Mouse (Mus musculus) kidney, adult 2 months (tissue): ENCODE data around the gene Uvrag. TPM values are rescaled to one million over a fixed set of nuclear protein-coding genes. Genes with fewer than 3 reads are reported as not detected.

Experiments
- DNase-seq: peaks from one replicate; pipeline ENCODE4 v3.0.0; 2021
- H3K27ac ChIP-seq: fragments of 200-500 bp; 2 replicates; pipeline ENCODE4 v1.5.1; 2012; ENCODE audit warnings: low read depth, low read length, control low read depth, inconsistent platforms; ENCODE audit not compliant: insufficient read depth
- H3K27me3 ChIP-seq: fragments of 200-500 bp; replicated peaks from 2 replicates; pipeline ENCODE4 v1.6.1; 2012; ENCODE audit warnings: mild to moderate bottlenecking, moderate library complexity, low read length, inconsistent platforms; ENCODE audit not compliant: control insufficient read depth, insufficient read depth
- H3K36me3 ChIP-seq: fragments of 200-500 bp; 2 replicates; pipeline ENCODE4 v1.6.1; 2012; ENCODE audit warnings: mild to moderate bottlenecking, moderate library complexity, low read length, inconsistent platforms; ENCODE audit not compliant: control insufficient read depth, insufficient read depth
- H3K4me1 ChIP-seq: fragments of 200-500 bp; 2 replicates; pipeline ENCODE4 v1.6.1; 2011; ENCODE audit warnings: low read length; ENCODE audit not compliant: control insufficient read depth, insufficient read depth
- H3K4me3 ChIP-seq: fragments of 200-500 bp; 2 replicates; pipeline ENCODE4 v1.5.1; 2011; ENCODE audit warnings: mild to moderate bottlenecking, low read depth, low read length, control low read depth; ENCODE audit not compliant: insufficient read depth
- CTCF ChIP-seq: fragments of 200-500 bp; conservative IDR thresholded peaks from 2 replicates; pipeline ENCODE4 v1.5.1; 2011; ENCODE audit warnings: low read depth, mild to moderate bottlenecking, control low read depth, low read length, moderate library complexity, mixed read lengths; ENCODE audit not compliant: insufficient read depth, insufficient read length
- POLR2A ChIP-seq: fragments of 200-500 bp; IDR thresholded peaks from one replicate; pipeline ENCODE4 v1.6.1; 2011; ENCODE audit warnings: low read depth, low read length, control low read depth
- WGBS: fragments of 180-500 bp; shearing (Covaris S2); methylation state at CpG from one replicate; pipeline ENCODE4 v1.1.7; 2018; 5-methylcytosine and 5-hydroxymethylcytosine counted together
- polyA plus RNA-seq: library from polyadenylated mRNA; depleted of rRNA; stranded (reverse); fragments of >200 nt; gene quantifications from 2 replicates; pipeline ENCODE4 v1.2.3, GENCODE M21; 2012

Gene Uvrag
- polyA plus RNA-seq, 1 experiment, result 8.0 TPM

GRCm38 (mm10) chr7:99086646-99087443 lies 54.1 kb downstream of the Uvrag start:
- Histone ChIP-seq H3K27me3 (no peaks in the 10 kb centered on the region), H3K4me1 (no peaks in the 10 kb centered on the region), H3K36me3 (no peaks in the 10 kb centered on the region), H3K27ac (no peak overlapping the region), H3K4me3 (no peak overlapping the region)
- DNase-seq, result no peak
- WGBS, result 79% methylated on average over 9 of the region's 9 CpGs
- TF ChIP-seq CTCF, result no peak
- TF ChIP-seq POLR2A, result no peak

GRCm38 (mm10) chr7:99085249-99085648 lies 55.7 kb downstream of the Uvrag start:
- DNase-seq, result peak; percentile 39
- H3K27me3 ChIP-seq, result no peaks in the 10 kb centered on the region
- TF ChIP-seq POLR2A (no peak), CTCF (no peak)
- no peak overlapping the region for H3K4me3 ChIP-seq
- no peak overlapping the region for H3K27ac ChIP-seq
- WGBS, result 76% methylated on average over 3 of the region's 3 CpGs
- H3K4me1 ChIP-seq, result no peaks in the 10 kb centered on the region
- no peaks in the 10 kb centered on the region for H3K36me3 ChIP-seq

- no peaks in the 10 kb centered on the region for H3K36me3 ChIP-seq
- DNase-seq, result peak; percentile 55
- H3K27me3 ChIP-seq, result no peaks in the 10 kb centered on the region
- 31% methylated on average over 4 of the region's 4 CpGs for WGBS
- no peak overlapping the region for H3K27ac ChIP-seq
- H3K4me3 ChIP-seq, result no peak overlapping the region
- 0 out of 2 replicates have a peak, but pooled peaks have one; percentile 23 for TF ChIP-seq CTCF
- TF ChIP-seq POLR2A, result no peak
- H3K4me1 ChIP-seq, result peaks cover 4% of the 10 kb centered on the region; the same call in 1 of the 2 replicates
Observed at GRCm38 (mm10) chr7:99079522-99079921, 61.4 kb downstream of the Uvrag start.

- Histone ChIP-seq H3K27me3 (no peaks in the 10 kb centered on the region), H3K27ac (no peak overlapping the region), H3K36me3 (no peaks in the 10 kb centered on the region), H3K4me3 (no peak overlapping the region), H3K4me1 (peaks cover 4% of the 10 kb centered on the region; the same call in 1 of the 2 replicates)
- no peak for DNase-seq
- TF ChIP-seq CTCF, result no peak
- TF ChIP-seq POLR2A, result no peak
- 94% methylated on average over 6 of the region's 6 CpGs for WGBS
Observed at GRCm38 (mm10) chr7:99078805-99079204, 62.1 kb downstream of the Uvrag start.

- Histone ChIP-seq H3K27me3 (no peaks in the 10 kb centered on the region), H3K36me3 (no peaks in the 10 kb centered on the region), H3K4me1 (peaks cover 4% of the 10 kb centered on the region; the same call in 1 of the 2 replicates), H3K4me3 (no peak overlapping the region), H3K27ac (no peak overlapping the region)
- TF ChIP-seq POLR2A (no peak), CTCF (no peak)
- DNase-seq, result no peak
- 76% methylated on average over 8 of the region's 8 CpGs for WGBS
Observed at GRCm38 (mm10) chr7:99077234-99077633, 63.7 kb downstream of the Uvrag start.

- 61% methylated on average over 5 of the region's 5 CpGs for WGBS
Observed at GRCm38 (mm10) chr7:99075101-99075500, 65.8 kb downstream of the Uvrag start.

GRCm38 (mm10) chr7:99073734-99074372 lies 67.1 kb downstream of the Uvrag start:
- DNase-seq, result peak; percentile 42
- Histone ChIP-seq H3K4me1 (peaks cover 4% of the 10 kb centered on the region; the same call in 1 of the 2 replicates), H3K4me3 (no peak overlapping the region), H3K36me3 (no peaks in the 10 kb centered on the region), H3K27me3 (no peaks in the 10 kb centered on the region), H3K27ac (no peak overlapping the region)
- TF ChIP-seq CTCF (peak; percentile 65), POLR2A (no peak)
- WGBS, result 33% methylated on average over 7 of the region's 7 CpGs

More at GRCm38 (mm10) chr7:99075101-99075500, 65.8 kb downstream of the Uvrag start:
- Histone ChIP-seq H3K27ac (no peak overlapping the region), H3K36me3 (no peaks in the 10 kb centered on the region), H3K4me1 (peaks cover 4% of the 10 kb centered on the region; the same call in 1 of the 2 replicates), H3K27me3 (no peaks in the 10 kb centered on the region), H3K4me3 (no peak overlapping the region)
- TF ChIP-seq CTCF, result no peak
- TF ChIP-seq POLR2A, result no peak
- DNase-seq, result peak; percentile 66
